Mouse (Mus musculus): Measurements from ENCODE around the gene Cdca8. TPM values are rescaled to one million over a fixed set of nuclear protein-coding genes. Genes with fewer than 3 reads are reported as not detected.

Gene Cdca8
- total and polyA plus RNA-seq, 3 experiments: 108 to 202 TPM; not detected in 1

GRCm38 (mm10) chr4:124971094-124971493, 32.0 kb upstream of the Cdca8 start:
- Histone ChIP-seq H3K4me1 (ENCODE audit: control insufficient read depth in 1 of 2, insufficient read depth in 2 of 2, low read length in 2 of 2) (no peaks in the 10 kb centered on the region), H3K4me3 (ENCODE audit: control insufficient read depth in 1 of 2, insufficient read depth in 1 of 2, low read depth in 2 of 2, low read length in 2 of 2) (no peak overlapping the region), H3K9me3 (replicated peaks; ENCODE audit: insufficient read depth, low read length) (no peaks in the 10 kb centered on the region), H3K27ac (ENCODE audit: control insufficient read depth, low read depth, low read length) (no peak overlapping the region), H3K79me2 (ENCODE audit: control insufficient read depth, insufficient read depth, low read length, poor library complexity) (no peaks in the 10 kb centered on the region), H3K9ac (ENCODE audit: control insufficient read depth, low read depth, low read length, poor library complexity, severe bottlenecking) (no peak overlapping the region), H3K36me3 (ENCODE audit: control insufficient read depth in 1 of 2, insufficient read depth in 2 of 2, low read length in 2 of 2) (no peaks in the 10 kb centered on the region), H3K27me3 (ENCODE audit: control insufficient read depth in 1 of 2, insufficient read depth in 2 of 2, low read length in 2 of 2) (no peaks in the 10 kb centered on the region)
- no peak for TF ChIP-seq GABPA (IDR thresholded peaks at IDR 0.05; ENCODE audit: low read depth, low read length)
- TF ChIP-seq ZKSCAN1 (IDR thresholded peaks at IDR 0.05; ENCODE audit: low read depth, low read length): no peak
- no peak for TF ChIP-seq CHD2 (IDR thresholded peaks at IDR 0.05; ENCODE audit: low read length)
- TF ChIP-seq TBP (IDR thresholded peaks at IDR 0.05; ENCODE audit: low read depth, low read length): no peak
- no peak for TF ChIP-seq MAZ (IDR thresholded peaks at IDR 0.05; ENCODE audit: low read depth, low read length)
- TF ChIP-seq MAFK (IDR thresholded peaks at IDR 0.05; ENCODE audit: borderline replicate concordance, low read depth, low read length): no peak
- DNase-seq (ENCODE audit: low read depth, low spot score): no peak

GRCm38 (mm10) chr4:124970677-124971076, 31.6 kb upstream of the Cdca8 start:
- no peak for DNase-seq (ENCODE audit: low read depth, low spot score)
- Histone ChIP-seq H3K27ac (ENCODE audit: control insufficient read depth, low read depth, low read length) (no peak overlapping the region), H3K79me2 (ENCODE audit: control insufficient read depth, insufficient read depth, low read length, poor library complexity) (no peaks in the 10 kb centered on the region), H3K9ac (ENCODE audit: control insufficient read depth, low read depth, low read length, poor library complexity, severe bottlenecking) (no peak overlapping the region), H3K4me3 (ENCODE audit: control insufficient read depth in 1 of 2, insufficient read depth in 1 of 2, low read depth in 2 of 2, low read length in 2 of 2) (no peak overlapping the region), H3K4me1 (ENCODE audit: control insufficient read depth in 1 of 2, insufficient read depth in 2 of 2, low read length in 2 of 2) (no peaks in the 10 kb centered on the region), H3K36me3 (ENCODE audit: control insufficient read depth in 1 of 2, insufficient read depth in 2 of 2, low read length in 2 of 2) (no peaks in the 10 kb centered on the region), H3K27me3 (ENCODE audit: control insufficient read depth in 1 of 2, insufficient read depth in 2 of 2, low read length in 2 of 2) (no peaks in the 10 kb centered on the region), H3K9me3 (replicated peaks; ENCODE audit: insufficient read depth, low read length) (no peaks in the 10 kb centered on the region)
- TF ChIP-seq TBP (IDR thresholded peaks at IDR 0.05; ENCODE audit: low read depth, low read length) (no peak), CHD1 (IDR thresholded peaks at IDR 0.05; ENCODE audit: low read depth, low read length) (no peak), KAT2A (conservative IDR thresholded peaks at IDR 0.05; ENCODE audit: low read depth, low read length) (no peak), GABPA (IDR thresholded peaks at IDR 0.05; ENCODE audit: low read depth, low read length) (no peak), ZMIZ1 (IDR thresholded peaks at IDR 0.05; ENCODE audit: low read depth, low read length) (no peak), NELFE (IDR thresholded peaks at IDR 0.05; ENCODE audit: low read depth, low read length) (no peak), RCOR1 (IDR thresholded peaks at IDR 0.05; ENCODE audit: low read depth, low read length) (no peak), MAZ (IDR thresholded peaks at IDR 0.05; ENCODE audit: low read depth, low read length) (no peak), GATA1 (IDR thresholded peaks at IDR 0.05; ENCODE audit: low read depth, low read length) (no peak), POLR2AphosphoS5 (IDR thresholded peaks at IDR 0.05; ENCODE audit: borderline replicate concordance, low read depth, low read length) (no peak), HCFC1 (IDR thresholded peaks at IDR 0.05; ENCODE audit: low read depth, low read length) (no peak), USF2 (IDR thresholded peaks at IDR 0.05; ENCODE audit: borderline replicate concordance in 1 of 2, insufficient read depth in 1 of 2, low read depth in 1 of 2, low read length in 2 of 2) (no peak), MAX (IDR thresholded peaks at IDR 0.05; ENCODE audit: low read length) (no peak), EP300 (IDR thresholded peaks at IDR 0.05; ENCODE audit: low read depth in 1 of 2, low read length in 2 of 2) (no peak), MXI1 (IDR thresholded peaks at IDR 0.05; ENCODE audit: low read depth, low read length) (no peak), CTCF (IDR thresholded peaks at IDR 0.05 in 2 of 3, conservative IDR thresholded peaks at IDR 0.05 in 1 of 3; ENCODE audit: control insufficient read depth in 1 of 3, insufficient read depth in 1 of 3, low read depth in 2 of 3, low read length in 3 of 3, poor library complexity in 1 of 3, severe bottlenecking in 1 of 3) (no peak), BHLHE40 (IDR thresholded peaks at IDR 0.05; ENCODE audit: borderline replicate concordance, low read depth, low read length) (no peak), POLR2A (IDR thresholded peaks at IDR 0.05; ENCODE audit: control insufficient read depth in 1 of 2, insufficient read depth in 1 of 2, low read depth in 1 of 2, low read length in 2 of 2, poor library complexity in 1 of 2) (no peak)
